Mouse (Mus musculus) fibroblast of lung, adult 2 months (primary cell): Measurements from ENCODE around the gene Gadd45gip1.
"Not testable (repeated sequence)": the region's sequence is repeated elsewhere in the genome, so short reads cannot be mapped to it uniquely, and the experiment has no call there.

Experiments used
- DNase-seq: peaks from one replicate; pipeline ENCODE4 v3.0.0-alpha.2; 2011; ENCODE audit warnings: low read depth

Gene Gadd45gip1

DNA sequence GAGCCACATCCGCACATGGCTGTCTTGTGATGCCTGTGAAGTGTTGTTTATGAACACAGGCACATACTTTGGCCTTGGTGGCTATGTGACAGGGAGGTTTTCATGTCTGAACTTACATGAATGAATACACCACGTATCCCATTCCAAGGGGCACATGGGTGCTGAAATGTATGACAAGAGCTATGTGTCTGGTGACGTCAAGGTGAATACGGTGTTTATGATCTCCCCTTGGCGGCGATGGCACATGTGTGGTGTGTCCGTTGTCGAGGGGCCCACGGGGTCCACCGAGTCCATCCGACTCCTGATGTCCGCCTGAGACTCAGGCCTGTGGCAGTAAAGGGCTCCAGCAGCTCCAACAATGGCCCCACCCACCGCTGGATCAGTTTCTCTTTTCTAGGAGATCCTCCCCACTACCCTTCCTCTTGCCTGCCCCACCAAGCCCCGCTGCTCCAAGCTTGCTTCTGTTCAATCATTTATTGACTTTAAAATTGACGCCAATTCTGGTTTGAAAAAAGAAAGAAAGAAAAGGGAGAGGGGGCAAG lies 34.0 kb upstream of the Gadd45gip1 start:
- no peak for DNase-seq

DNA sequence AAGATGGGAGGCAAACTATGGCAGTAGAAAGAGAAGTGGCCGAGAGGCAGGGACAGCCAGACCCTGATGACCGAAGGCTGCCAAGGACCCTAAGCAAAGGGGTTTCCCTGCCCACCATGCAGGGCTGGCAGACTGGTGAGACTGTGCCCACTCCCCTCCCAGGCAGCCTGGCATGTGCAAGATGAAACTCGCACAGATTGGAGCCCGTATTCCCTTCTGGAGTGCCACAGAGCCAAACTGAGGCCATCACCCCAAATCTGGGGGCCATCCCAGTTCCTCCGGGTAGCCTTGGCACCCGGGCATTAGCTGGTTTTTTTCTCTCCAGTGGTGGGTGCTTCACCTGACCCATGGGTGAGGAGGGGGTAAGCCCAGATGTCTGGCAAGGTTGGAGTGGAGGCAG lies 33.4 kb upstream of the Gadd45gip1 start:
- DNase-seq, result no peak

DNA sequence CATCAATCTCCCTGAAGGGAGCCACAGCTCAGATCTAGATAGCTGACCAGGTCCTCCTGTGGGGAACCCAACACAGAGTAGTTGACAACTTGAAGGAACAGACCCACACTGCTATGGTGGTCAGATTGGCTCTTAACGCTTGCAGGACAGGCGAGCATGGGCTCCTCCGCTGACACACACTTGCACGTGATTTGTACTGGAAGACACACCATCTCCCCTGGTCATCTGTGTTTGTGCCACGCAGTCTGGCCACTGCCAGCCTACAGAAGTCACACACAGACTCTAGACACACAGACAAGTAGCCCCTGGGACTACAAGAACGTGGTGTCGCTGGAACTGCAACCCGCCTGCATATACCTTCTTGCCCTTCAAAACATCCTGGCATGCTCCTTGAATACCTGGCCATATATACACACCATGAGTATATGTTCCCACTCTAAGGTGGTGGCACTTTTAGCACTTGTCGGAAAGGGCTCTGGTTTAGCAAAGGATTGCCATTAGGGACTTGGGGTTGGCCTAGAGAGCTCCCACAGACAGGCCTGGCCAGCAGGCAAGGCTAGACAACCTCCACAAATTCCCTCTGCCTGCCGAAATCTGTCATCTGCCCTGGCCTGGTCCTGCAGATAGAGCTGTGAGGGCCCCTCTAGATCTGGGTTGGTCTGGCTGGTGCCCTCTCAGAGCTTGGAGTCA lies 32.7 kb upstream of the Gadd45gip1 start:
- no peak for DNase-seq

DNA sequence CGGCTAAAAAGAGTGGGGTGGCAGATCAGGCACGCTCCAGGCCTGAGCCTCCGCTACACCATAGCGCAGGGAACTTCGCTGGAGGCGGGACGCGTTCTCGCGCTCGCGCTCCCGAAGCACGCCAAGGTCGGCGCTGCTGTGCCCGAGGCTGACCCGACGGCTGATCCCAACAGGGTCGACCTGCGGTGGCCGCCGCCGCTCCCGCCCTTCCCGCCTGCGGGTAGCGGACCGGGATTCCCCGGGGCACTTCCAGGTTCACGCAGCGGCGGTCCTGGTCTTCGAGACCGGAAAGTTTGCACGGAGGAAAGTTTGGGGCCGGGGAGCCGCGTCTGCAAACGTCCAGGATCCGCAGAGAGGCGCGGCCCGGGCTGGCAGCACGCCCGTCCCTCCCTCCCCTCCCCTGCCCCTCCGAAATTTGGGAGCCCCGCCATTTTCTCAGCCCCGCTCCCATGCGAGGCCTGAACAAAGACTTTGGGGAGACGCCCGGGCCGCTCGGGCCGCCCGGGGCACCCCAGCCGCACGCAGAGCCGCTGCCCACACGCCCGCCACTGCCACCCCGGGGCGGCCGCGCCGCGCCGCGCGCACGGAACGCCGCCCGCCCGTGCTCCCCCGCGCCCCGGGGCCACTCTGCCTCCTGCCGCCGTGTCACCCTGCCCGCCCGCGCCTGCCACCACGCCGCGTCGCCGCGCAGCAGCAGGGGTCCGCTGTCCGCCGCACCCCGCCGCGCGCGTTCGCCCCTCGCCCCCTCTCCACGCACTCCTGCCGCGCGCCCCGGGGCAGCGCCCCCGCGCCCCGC lies 32.0 kb upstream of the Gadd45gip1 start:
- no peak for DNase-seq

DNA sequence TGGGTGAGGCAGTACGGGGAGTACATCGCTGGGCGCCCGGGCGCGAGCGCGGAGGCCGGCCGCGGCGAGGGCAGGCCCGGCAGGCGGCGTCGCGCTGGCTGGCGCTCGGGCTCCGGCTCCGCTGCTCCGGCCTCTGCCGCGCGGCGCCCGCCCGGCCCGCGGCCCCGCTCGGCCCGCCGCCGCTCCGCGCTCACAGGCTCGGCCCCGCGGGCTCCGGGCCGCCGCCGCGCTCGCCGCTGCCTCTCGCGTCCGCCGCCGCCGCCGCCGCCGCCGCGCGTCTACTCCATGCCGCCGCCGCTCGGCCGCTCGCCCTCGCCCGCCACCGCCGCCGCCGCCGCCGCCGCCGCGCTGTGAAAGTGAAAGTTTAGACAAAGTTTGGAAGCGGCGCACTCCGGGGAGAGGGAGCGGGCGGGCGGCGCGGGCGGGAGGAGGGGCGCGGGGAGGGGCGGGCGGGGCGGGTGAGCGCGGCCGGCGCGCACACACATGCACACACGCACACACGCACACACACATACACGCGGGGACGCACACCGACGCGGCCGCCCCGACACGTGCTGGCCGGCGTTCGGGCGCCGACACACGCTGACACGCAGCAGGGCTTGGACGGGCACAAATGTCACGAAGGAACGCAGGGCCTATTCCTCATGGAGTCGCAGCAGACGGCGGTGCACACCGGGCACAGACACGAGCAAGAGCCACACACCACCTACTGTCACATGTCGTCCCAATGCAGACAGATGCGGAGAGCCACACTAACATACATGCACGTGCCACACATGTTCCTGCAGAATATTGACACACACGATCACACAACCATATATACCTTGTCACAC lies 31.1 kb upstream of the Gadd45gip1 start, which contains the start of gene Nfix:
Nfix (minus strand) TSS at position 346 of the 833 bp plus-strand sequence.
- no peak for DNase-seq

DNA sequence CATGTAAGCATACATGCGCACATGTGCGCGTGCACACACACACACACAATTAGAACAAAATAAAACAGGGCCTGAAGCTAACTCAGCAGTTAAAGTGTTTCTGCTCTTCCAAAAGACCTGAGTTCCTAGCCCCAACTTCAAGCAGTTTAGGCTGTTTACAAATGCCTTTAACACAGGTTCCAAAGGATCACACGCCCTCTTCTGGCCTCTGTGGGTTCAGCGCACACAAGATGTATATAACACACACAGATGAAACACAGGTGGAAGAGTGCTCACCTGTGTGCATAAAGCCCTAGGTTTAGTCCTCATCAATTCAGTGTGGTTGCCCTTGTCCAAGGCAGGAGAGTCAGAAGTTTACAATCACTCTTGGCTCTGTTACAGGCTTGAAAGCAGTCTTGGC lies 25.3 kb upstream of the Gadd45gip1 start:
- DNase-seq, result no peak

DNA sequence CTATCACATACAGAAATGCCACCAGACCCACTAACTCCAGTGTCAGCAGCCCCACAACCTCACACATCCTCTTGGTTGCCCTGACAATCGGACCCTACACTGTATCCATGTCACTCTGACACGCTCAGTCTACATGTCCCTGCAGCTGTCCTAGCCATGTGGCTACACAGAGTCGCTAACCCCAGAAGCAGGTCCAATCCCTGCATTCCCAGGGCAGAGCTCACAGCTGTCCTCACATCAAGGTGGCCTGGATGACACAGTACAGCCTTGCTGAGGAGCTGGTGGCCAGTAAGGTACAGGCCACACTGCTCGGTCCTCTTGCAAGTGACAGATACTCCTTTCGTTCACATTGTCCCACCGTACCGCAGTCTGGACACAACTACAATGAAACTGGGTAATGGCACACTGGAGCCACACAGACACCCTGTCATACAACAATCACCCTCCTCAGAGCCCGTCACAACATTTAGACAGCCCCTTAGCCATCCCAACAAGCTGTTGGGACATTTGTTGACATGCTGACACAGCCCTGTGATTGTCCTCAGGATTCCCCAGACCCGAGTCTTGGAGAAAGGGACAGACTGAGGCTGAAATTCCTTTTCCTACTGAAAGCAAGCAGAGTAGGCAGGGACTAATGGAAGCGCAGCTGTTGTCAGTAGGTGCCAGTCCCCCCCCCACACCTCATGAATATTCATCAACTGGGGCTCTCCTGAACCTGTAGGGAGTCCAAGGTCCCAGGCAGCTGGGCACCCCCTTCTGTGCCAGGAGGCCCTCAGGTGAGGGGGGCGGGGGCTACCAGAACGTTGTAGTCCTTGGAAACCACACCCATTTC lies 22.0 kb upstream of the Gadd45gip1 start:
- DNase-seq, result no peak

DNA sequence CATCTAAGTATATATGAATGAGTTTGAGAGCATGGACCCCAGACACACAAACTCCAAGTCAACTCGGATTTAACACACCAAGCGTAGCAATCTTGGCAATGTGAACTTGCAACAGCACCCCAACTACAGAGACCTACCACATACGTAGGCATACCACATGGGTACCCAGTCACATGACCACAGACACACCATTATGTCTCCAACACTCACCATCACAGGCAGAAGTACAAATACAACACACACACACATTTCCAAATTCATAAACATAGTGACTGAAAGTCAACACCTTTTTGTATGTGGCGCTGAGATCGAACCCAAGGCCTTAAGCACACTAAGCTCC lies 21.4 kb upstream of the Gadd45gip1 start:
- no peak for DNase-seq

DNA sequence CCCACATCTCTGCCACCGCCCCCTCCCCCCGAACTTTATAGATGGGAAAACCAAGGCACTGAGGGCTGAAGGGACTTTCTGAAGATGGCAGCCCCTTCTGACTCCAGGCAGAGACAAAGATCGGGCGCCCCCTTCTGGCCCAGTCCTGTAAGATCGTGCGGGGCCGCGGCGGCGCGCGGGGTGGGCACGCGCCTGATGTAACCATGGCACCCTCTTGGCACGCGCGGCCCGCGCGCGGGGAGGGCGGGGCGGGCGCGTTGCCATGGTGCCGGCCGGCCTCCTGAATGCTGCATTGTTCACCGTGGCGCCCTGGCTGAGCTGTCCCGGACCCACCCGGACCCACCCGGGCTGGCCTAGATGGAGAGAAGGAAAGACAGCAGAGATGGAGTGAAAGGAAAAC lies 20.4 kb upstream of the Gadd45gip1 start:
- no peak for DNase-seq

DNA sequence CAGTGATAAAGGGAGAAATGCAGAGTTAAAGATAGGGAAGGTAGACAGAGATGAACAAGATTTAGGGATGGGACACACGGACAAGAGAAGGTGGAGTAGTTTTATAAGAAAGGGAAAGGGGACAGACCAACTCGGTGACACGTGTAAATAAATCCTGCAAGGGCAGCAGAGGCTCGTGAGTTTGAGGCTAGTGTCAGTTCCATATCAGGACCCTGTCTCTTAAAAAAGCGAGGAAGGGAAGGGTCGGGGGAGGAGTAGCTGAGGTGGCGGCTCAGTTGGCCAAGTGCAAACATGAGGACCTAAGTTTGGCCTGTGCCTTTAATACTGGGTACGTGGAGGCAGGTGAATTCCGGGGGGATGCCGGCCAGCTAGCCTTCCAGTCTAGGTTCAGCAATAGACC lies 20.0 kb upstream of the Gadd45gip1 start:
- DNase-seq, result no peak

DNA sequence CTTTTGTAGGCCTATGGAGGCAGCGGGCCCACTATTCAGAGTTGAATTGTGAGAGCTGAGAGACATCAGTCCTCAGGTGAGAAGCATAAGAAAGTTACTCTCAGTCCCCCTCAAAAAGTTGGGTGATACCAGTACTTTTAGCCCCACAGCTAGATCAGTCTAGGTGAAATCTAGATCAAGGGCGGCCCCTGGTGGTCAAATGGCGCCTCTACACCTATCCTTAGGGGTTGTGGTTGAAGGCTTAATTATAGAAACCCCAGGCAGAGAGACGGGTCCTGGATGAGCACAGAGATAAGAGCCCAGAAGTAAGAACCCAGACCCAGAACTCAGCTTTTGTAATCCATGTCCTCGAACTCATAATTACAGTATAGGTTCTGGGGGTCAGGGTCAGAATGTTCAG lies 18.3 kb upstream of the Gadd45gip1 start:
- no peak for DNase-seq

DNA sequence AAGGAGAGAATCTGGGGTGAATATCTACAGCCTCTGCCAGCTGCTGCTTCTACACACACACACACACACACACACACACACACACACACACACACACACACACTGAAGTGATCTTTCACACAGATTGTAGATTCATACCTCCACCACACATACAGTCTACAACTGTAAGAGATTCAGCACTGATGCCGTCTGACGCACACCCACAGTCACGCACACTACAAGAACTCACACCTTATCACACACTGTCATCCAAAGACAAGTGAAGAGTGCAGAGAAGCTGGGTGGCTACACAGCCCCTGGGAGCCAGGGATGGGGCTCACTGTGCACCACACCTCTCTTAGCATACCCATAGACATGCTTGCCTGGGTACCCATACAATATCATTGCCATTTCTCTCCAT lies 17.5 kb upstream of the Gadd45gip1 start:
- no peak for DNase-seq

DNA sequence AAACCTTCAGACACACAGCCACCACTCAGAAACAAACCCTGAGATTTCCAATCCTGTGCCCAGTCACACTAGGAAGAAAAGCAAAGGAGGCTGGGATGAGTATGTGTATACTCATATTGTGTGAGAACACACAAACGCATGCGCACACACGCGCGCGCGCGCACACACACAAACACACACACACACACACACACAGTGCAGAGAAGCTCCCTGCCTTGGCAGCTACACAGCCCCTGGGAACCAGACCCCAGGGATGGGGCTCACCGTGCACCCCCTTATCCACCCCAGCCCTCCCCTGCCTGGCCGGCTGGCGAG lies 17.1 kb upstream of the Gadd45gip1 start:
- no peak for DNase-seq

DNA sequence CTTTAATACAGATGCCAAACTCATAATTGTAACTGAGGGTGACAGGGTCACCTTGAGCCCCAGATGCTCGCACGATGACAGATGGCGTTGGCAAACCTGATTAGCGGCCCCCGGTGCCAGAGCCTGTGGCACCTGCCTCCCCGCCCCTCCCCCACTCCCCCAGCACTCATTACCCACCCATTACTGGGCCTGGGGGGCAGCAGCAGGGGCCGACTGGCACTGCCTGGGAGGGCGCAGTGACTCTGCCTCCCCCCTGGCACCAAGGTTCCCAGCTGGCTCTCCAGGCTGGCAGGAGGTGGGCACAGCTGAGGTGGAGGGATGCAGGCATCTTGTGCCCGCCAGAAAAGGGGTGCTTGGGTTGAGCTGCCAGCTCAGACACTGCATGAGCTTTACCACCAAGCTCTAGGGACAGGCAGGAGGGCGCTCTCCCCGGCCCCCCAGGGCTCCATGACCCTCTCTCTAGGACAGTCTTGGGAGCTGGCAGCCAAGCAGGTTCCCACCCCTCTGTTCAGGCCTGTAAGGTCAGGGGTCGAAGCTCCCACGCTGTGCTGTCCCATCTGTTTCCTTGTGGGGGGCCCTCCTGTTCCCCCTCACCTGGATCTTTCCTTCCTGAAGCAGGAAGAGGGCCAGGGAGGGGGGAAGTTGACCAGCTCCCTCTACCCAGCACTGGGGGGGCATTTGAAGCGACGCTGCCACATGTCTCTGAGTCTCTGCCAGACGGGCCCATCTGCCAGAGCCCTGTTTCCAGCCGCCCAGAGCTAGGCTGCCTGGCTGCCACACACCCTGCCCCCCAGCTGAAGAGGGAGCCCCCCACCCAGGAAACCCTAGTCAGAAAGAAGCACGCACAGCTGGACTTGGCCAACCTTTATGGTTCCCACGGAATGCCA lies 16.5 kb upstream of the Gadd45gip1 start:
- no peak for DNase-seq

DNA sequence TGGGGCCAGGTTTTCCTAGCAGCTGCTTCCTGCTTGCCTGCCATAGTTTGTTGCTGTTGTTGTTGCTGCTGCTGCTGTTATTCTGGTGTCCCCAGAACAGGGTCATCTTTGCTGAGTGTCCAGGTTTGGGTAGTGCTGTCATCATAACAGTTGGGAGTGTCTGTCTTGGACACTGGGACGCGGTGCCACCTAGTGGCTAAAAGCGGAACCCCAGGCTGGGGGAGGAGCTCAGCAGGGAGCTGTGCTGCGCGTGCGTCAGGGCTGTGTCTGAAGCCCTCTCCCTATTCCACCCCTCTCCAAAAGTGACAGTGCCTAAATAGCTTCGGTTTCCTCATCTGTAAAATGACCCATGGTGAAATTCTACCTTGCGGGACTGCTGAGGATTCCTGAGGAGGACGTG lies 15.8 kb upstream of the Gadd45gip1 start:
- no peak for DNase-seq

DNA sequence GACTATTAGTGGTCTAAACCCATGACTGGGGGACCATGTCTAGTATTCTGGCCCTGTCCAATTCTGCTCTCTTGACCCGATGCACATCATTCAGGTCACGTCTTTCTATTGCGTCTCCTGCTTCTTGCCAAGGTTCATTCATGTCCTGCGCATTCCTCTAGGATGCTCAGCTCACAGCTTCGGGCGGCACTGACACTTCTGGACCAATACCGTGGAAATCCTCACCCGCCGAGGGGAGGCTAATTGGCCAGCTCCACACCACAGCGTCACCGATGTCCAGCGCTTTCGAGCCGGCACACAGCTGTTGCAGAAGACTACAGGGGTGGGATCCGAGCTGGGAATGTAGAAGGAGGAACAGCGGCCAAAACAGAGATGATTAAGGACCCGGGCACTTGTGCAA lies 15.2 kb upstream of the Gadd45gip1 start:
- DNase-seq, result no peak

DNA sequence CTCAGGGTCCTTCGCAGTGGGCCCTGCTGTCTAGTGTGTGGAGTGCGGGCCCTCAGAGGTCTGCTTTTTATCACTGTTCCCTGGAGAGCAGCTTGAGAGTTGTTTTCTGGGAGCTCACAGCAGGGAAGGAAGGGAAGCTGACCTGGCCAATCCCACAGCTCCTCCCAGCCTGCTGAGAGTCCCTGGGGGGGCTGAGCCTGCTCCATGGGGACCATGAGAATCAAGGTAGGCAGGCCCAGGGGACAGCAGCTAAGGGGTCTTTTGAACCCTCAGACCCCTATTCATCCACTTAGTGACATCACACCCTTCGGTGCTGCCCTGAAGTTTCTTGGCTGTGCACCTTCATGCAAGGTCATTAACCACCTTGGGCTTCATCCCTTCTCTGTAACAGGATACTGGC lies 8.6 kb upstream of the Gadd45gip1 start, which contains the start of gene Dand5:
Dand5 (minus strand) TSS at position 101 of the 400 bp plus-strand sequence.
- DNase-seq, result no peak

DNA sequence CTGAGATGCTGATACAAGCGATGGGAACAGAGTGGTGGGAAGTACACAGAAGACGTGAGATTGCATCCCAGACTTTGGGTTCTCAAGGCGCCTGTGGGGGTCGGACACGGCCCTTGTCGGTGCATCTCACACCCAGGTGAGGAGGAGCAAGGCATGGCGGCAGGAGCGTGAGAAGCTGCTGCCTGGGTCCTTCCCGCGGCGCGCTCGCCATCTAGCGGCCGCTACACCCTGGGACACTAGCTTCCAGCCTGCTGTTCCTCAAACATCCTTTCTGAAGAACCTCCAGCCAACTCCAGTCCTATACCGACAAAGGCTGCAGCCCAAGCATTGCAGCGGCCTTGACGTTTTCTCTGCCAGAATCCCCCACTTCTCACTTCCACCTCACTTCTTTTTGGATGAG lies 7.7 kb upstream of the Gadd45gip1 start:
- peak; percentile 77 for DNase-seq

DNA sequence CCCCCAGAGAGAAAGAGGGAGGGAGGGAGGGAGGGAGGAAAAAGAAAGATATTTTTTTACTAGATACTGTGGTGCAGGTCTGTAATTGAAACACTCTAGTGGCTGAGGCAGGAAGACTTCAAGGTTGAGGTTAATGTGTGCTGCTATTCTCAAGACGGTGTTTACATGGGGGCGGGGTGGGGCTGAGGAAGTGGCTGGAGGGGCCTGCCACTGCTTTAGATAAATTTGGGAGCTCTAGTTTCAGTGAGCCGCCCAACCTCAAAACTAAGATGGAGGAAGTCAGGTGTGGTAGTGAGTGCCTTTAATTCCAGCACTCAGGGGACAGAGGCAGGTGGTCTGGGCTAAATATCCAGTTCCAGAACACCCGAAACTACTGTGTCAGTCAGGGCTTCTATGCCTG lies 5.7 kb upstream of the Gadd45gip1 start:
- DNase-seq, result no peak

DNA sequence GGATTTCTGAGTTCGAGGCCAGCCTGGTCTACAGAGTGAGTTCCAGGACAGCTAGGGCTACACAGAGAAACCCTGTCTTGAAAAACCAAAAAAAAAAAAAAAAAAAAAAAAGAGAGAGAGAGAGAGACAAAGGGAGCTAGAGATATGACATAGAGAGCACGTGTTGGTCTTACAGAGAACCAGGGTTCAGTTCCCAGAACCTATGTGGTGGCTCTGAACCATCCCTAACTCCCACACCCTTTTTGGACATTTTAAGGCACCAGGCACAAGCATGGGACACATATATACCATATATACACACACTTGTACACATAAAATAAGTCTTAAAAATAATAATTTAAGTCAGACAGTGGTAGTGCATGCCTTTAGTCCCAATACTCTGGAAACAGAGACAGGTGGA lies 4.8 kb upstream of the Gadd45gip1 start:
- DNase-seq, result not testable (repeated sequence)
